Mouse (Mus musculus): Measurements from ENCODE around the gene Dock7. TPM values are rescaled to one million over a fixed set of nuclear protein-coding genes. Genes with fewer than 3 reads are reported as not detected.

Dock7 gene
- polyA plus RNA-seq (2015; fragmentation: Nextera tagmentation; extraction: Ambion mirVana) = 73.6 and 84.8 TPM in 2 replicates

DNA sequence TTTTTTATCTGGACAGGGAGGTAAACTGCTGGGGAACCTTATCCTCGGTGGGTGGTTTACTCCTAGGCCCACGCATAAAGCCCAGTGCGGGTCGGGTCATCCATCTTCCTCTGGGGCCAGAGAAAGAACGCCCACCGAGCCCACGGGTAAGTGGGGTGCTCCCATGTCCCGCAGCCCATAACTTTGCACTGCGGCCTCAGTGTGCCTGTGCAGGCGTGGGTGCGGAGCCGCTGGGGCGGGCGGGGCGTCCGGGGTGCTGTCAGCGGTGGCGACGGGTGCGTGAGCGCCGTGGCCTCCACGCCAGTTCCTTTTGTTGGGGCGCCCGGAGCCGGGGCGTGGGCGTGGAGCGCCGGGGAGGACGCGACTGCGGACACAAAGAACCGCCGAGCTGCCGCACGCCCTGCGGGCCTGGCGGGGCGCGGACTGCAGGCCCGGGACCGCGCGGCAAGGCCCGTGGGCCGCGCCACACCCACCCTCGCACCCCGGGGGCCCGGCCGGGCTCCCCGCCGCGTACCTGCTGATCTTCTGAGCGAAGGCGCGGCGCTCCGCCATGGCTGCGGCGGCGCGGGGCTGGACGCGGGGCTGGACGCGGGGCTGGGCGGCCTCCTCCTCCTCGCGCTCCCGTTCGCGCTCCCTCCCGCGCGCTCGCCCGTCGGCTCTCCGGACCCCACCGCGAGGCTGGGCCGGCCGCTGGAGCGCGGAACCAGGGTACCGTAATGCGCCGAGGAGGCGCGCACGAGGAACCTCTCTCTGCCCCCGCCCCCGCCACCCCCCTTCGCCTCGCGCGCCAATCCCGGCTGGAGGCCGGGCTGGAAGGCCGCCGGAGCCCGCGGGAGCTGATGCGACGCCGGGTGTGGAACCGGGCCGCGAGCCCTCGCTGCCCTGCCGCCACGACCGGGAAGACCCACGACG, at the start of gene Dock7:
TSS of gene Dock7 (minus strand) at position 705 of the 912 bp plus-strand sequence.
- Histone ChIP-seq H3K4me2 (peak within 1 kb of the TSS; percentile 60), H3K9ac (peak within 1 kb of the TSS; percentile 99), H3K4me1 (replicated peaks) (peaks cover 52% of the 10 kb centered on the region), H3K36me3 (no peaks in the 10 kb centered on the region), H3K27ac (peak within 1 kb of the TSS; percentile 96), H3K9me3 (no peaks in the 10 kb centered on the region), H3K4me3 (peak within 1 kb of the TSS; percentile 95), H3K27me3 (no peaks in the 10 kb centered on the region)
- ATAC-seq (ENCODE audit: low FRiP score) = peak; percentile 95
- WGBS = under 1% methylated on average over 82 of the region's 117 CpGs

DNA sequence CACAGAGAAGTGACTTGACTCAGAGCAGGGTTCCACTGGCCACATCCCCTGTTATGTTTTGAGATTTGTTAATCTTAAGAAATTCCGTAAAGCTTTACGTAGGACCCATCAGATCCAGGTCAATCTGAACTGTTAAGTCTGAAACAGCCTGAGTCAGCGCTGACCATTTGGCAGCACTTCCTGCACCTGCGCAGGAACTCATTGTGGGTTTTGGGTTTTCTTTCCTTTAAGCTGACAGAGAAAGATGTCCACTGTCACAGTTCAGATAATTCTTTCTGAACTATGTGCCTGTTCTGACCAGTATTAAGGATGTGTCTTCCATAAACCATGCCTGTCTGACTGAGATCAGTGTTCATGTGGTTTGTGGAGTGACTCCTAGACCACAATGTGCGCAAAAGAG, 48.2 kb upstream of the Dock7 start:
- WGBS = 94% methylated on average over 5 of the region's 5 CpGs
- no peak for ATAC-seq (ENCODE audit: low FRiP score)
- H3K9ac ChIP-seq = no peak overlapping the region

DNA sequence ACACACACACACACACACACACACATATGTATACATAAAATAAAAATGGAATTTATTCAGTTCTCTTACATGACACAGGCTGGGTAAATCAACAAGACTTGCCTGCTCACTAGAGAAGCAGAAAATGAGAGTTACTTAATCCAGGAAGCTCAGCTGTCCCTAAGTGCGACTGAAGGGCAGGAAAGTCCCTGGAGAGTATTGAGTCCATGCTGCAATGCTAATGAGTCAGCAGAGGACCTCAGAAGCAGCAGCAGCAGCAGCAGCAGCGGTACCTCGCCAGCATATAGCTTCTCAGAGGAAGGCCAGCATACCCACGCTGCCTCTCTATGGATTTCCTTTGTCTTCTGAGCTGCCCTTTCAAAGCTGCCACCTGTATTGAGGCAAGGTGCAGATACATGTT, 42.8 kb upstream of the Dock7 start:
- WGBS = 10% methylated on average over 4 of the region's 4 CpGs
- H3K9ac ChIP-seq = no peak overlapping the region
- ATAC-seq (ENCODE audit: low FRiP score) = no peak

More for the DNA sequence above, 48.2 kb upstream of the Dock7 start:
- H3K4me1 ChIP-seq (replicated peaks) = no peaks in the 10 kb centered on the region
- peaks cover 10% of the 10 kb centered on the region; the same call in 1 of the 2 replicates for H3K27me3 ChIP-seq
- H3K27ac ChIP-seq = no peak overlapping the region
- no peaks in the 10 kb centered on the region for H3K9me3 ChIP-seq
- no peak overlapping the region for H3K4me3 ChIP-seq
- H3K4me2 ChIP-seq = no peak overlapping the region
- H3K36me3 ChIP-seq = no peaks in the 10 kb centered on the region

DNA sequence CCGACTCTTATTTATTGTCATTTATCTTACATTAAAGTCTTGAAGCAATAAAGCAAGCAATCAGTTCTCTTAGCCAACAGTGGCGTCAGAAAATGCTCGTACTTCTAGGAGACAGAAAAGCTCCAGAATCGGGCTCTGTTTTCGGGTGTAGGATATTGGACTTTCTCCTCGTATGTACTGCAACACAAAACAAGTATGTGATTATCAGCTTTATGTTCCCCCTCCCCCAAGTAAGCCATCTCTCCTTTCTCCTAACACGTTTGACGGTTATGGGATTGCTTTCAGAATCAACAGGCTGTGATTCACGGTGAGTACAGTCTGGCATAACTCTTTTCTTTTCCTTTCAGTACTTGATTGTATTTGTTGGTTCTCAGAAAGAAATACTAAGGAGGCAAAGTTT, 42.3 kb upstream of the Dock7 start:
- Histone ChIP-seq H3K27me3 (peaks cover 40% of the 10 kb centered on the region), H3K4me1 (replicated peaks) (peaks cover 7% of the 10 kb centered on the region), H3K27ac (no peak overlapping the region), H3K4me3 (no peak overlapping the region), H3K9ac (no peak overlapping the region), H3K4me2 (no peak overlapping the region), H3K36me3 (no peaks in the 10 kb centered on the region), H3K9me3 (no peaks in the 10 kb centered on the region)
- 58% methylated on average over 9 of the region's 9 CpGs for WGBS
- ATAC-seq (ENCODE audit: low FRiP score) = no peak

More for the DNA sequence above, 42.8 kb upstream of the Dock7 start:
- Histone ChIP-seq H3K36me3 (no peaks in the 10 kb centered on the region), H3K4me3 (no peak overlapping the region), H3K4me2 (no peak overlapping the region), H3K27ac (no peak overlapping the region), H3K4me1 (replicated peaks) (peaks cover 7% of the 10 kb centered on the region), H3K27me3 (peaks cover 38% of the 10 kb centered on the region), H3K9me3 (no peaks in the 10 kb centered on the region)

DNA sequence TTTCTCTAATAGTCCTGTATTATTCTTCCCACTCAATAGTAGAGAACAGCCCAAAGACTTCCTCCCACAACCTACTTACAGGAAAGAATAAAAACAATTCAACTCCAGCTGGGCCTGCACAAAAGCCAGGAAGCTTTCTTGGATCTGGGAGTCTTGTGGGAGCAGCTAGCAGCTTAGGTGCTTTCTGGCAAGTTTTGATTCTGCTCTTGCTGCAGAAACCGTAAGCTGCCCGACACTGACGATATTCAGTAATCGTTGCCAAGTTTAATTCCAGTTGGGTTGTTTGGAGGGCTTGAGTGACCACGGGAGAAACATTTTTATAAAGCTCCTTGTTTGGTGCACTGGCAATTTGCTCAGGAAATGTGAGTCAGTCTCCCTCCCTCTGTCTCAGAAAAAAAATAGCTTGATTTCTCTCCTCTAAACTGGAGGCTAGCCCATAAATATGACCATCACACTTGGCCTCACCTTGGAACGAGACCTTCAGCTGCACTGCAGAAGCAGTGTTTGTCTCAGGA, 40.8 kb upstream of the Dock7 start:
- Histone ChIP-seq H3K4me2 (no peak overlapping the region), H3K9ac (no peak overlapping the region), H3K4me3 (no peak overlapping the region), H3K27me3 (peaks cover 40% of the 10 kb centered on the region), H3K27ac (no peak overlapping the region), H3K9me3 (no peaks in the 10 kb centered on the region), H3K36me3 (no peaks in the 10 kb centered on the region), H3K4me1 (replicated peaks) (peaks cover 7% of the 10 kb centered on the region)
- 8% methylated on average over 6 of the region's 6 CpGs for whole genome bisulfite sequencing
- ATAC-seq (ENCODE audit: low FRiP score) = no peak

DNA sequence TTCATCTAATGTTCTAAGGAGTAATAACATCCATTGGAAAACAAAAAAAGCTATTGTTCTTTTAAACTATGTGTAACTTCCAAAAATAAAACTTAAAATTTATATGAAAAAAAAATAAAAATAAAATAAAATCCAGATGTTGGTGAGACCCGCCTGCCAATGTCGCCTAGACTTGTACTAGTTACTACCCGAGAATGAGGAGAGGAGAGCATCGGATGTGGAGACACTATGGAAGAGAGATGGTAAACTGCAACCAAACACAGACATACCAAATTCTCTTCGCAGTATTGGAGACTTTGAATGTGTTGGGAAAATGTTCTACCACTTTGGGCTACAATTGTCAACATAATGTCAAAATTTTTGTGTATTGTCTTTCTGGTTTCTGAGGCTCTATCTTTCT, 40.2 kb upstream of the Dock7 start:
- H3K9ac ChIP-seq = no peak overlapping the region
- no peak overlapping the region for H3K4me2 ChIP-seq
- H3K4me3 ChIP-seq = no peak overlapping the region
- no peaks in the 10 kb centered on the region for H3K9me3 ChIP-seq
- peaks cover 7% of the 10 kb centered on the region for H3K4me1 ChIP-seq (replicated peaks)
- 27% methylated on average over 5 of the region's 5 CpGs for WGBS
- no peak for ATAC-seq (ENCODE audit: low FRiP score)
- H3K36me3 ChIP-seq = no peaks in the 10 kb centered on the region
- H3K27ac ChIP-seq = no peak overlapping the region
- peaks cover 36% of the 10 kb centered on the region for H3K27me3 ChIP-seq

DNA sequence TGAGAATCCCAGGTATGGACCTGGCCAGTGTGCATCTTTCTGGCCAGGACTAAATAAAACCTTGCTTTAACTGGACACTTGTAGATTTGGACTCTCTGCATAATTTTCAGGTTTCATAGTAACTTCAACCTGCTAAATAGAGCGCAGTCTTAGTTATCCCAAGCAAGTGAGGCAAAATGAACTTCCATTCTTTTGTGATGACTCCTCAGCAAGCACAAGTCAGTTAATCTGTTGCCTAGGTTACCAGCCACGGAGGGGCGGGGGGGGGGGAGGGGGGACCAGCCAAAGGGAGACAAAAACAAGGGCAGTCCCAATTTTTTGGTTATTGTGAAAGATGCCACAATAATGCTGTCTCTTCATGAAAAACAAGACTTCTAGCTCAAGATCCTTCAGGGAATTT, 39.7 kb upstream of the Dock7 start:
- Histone ChIP-seq H3K36me3 (no peaks in the 10 kb centered on the region), H3K4me1 (replicated peaks) (peaks cover 7% of the 10 kb centered on the region), H3K9me3 (no peaks in the 10 kb centered on the region), H3K9ac (no peak overlapping the region), H3K27ac (no peak overlapping the region), H3K27me3 (peaks cover 34% of the 10 kb centered on the region), H3K4me2 (no peak overlapping the region), H3K4me3 (no peak overlapping the region)
- ATAC-seq (ENCODE audit: low FRiP score) = no peak
- WGBS = 7% methylated on average over 3 of the region's 3 CpGs

DNA sequence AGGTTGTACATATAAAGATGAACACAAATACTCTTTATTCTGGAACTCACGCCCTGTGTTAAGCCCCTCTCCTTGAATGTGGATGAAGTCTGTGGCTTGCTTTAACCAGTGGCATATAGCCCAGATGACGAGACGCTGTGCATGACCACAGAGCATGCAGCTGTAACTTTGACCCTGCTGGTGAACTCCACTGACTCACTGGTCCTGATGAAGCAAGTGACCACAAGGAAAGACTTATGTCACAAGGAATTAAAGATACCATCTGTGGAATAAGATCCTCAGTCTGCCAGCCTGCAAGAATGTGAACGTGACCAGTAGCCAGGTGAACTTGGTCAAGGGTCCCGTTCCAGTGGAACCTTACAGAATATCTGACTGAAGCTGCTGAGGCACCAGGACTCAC, 37.8 kb upstream of the Dock7 start:
- ATAC-seq (ENCODE audit: low FRiP score) = no peak
- no peak overlapping the region for H3K4me2 ChIP-seq
- H3K27me3 ChIP-seq = peaks cover 30% of the 10 kb centered on the region
- H3K9ac ChIP-seq = no peak overlapping the region
- WGBS = 93% methylated on average over 5 of the region's 5 CpGs
- H3K9me3 ChIP-seq = no peaks in the 10 kb centered on the region
- no peaks in the 10 kb centered on the region for H3K36me3 ChIP-seq
- H3K4me3 ChIP-seq = no peak overlapping the region
- no peak overlapping the region for H3K27ac ChIP-seq
- peaks cover 5% of the 10 kb centered on the region for H3K4me1 ChIP-seq (replicated peaks)

DNA sequence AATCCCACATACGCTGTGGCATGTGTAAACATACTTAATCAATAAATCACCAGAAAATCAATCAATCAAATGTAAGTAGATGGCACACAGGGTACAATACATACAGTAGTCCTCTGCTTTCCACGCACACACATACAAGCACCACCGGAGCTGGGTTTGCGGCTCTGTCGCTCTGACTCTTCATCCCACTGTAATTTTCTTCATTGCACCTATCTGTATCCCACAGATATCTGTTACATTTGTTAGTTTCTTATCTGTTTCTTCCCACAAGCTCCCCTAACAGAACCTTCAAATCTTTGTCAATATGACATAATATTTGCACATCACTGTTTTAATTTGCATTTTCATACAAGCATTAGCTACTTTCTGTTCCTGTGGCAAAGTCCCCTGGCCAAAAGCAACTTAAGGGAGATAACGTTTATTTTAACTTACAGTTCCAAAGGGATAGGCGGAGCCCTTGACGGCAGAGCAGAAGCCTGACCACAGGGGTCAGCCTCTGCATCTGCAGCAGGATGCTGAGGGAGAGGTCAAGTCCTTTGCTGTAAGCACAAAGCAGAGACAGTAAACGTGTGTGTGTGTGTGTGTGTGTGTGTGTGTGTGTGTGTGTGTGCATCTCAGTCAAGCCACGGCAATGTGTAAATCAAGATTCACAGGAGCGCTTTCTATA, 36.1 kb upstream of the Dock7 start:
- Histone ChIP-seq H3K4me1 (replicated peaks) (peaks cover 4% of the 10 kb centered on the region; the same call in 1 of the 2 replicates), H3K9me3 (no peaks in the 10 kb centered on the region), H3K4me3 (no peak overlapping the region), H3K27ac (no peak overlapping the region), H3K9ac (no peak overlapping the region), H3K36me3 (no peaks in the 10 kb centered on the region), H3K4me2 (no peak overlapping the region), H3K27me3 (peaks cover 18% of the 10 kb centered on the region)
- 62% methylated on average over 11 of the region's 11 CpGs for WGBS
- no peak for ATAC-seq (ENCODE audit: low FRiP score)

DNA sequence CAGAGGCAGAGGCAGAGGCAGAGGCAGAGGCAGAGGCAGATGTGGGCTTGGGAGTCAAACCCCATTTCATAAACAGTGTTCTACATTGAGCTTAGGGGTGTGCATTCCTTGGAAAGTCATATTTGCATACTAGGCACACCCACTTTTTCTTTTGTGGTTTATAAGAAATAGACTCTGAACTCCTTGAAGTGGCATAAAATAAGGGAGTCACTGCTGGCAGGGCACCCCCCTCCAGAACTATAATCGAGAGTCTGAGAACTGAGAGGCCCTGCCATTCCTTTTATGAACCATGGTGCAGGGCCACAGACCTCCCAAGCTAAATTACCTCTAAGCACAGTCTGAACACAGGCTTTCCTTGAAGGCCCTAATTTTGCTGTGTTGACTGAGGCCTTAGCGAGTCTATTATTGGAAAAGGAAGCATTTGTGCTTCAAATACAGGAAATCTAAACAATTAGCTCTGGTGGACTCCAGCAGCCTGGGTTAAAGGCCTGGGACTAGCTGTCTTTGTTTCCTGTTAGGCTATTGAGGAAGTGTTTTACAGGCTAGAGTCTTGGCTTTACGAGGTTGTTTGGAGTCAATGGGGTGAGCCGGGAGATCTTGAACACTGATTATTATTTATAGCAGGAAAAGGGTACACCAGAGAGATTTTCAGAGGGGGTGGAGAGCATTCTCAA, 31.3 kb upstream of the Dock7 start:
- H3K27ac ChIP-seq = no peak overlapping the region
- H3K4me1 ChIP-seq (replicated peaks) = no peaks in the 10 kb centered on the region
- no peaks in the 10 kb centered on the region for H3K9me3 ChIP-seq
- no peaks in the 10 kb centered on the region for H3K36me3 ChIP-seq
- 0 out of 2 replicates have a peak, but pooled peaks cover 4% of the 10 kb centered on the region for H3K27me3 ChIP-seq
- H3K4me3 ChIP-seq = no peak overlapping the region
- H3K9ac ChIP-seq = no peak overlapping the region
- no peak for ATAC-seq (ENCODE audit: low FRiP score)
- H3K4me2 ChIP-seq = no peak overlapping the region
- 42% methylated on average over 4 of the region's 4 CpGs for WGBS

DNA sequence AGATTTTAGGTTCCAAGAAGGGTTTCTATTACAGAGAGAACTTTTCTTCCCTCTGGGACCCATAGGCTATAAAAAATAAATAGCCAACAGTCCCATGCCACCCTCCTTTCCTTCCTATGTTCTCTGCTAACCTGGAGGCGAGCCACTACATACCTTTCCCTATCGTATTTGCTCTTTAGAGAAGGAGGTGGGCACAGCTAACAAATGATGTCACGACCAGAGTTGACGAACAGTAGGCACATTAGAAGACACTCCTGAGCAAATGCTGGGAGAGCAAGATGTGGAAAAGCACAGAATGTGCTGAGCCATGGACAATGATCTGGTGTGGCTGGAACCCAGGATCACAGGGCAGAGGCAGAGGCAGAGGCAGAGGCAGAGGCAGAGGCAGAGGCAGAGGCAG, 30.7 kb upstream of the Dock7 start:
- WGBS = 90% methylated on average over 4 of the region's 4 CpGs
- Histone ChIP-seq H3K9ac (no peak overlapping the region), H3K27ac (no peak overlapping the region), H3K27me3 (0 out of 2 replicates have a peak, but pooled peaks cover 4% of the 10 kb centered on the region), H3K4me1 (replicated peaks) (no peaks in the 10 kb centered on the region), H3K4me2 (no peak overlapping the region), H3K9me3 (no peaks in the 10 kb centered on the region), H3K4me3 (no peak overlapping the region), H3K36me3 (no peaks in the 10 kb centered on the region)
- ATAC-seq (ENCODE audit: low FRiP score) = no peak

DNA sequence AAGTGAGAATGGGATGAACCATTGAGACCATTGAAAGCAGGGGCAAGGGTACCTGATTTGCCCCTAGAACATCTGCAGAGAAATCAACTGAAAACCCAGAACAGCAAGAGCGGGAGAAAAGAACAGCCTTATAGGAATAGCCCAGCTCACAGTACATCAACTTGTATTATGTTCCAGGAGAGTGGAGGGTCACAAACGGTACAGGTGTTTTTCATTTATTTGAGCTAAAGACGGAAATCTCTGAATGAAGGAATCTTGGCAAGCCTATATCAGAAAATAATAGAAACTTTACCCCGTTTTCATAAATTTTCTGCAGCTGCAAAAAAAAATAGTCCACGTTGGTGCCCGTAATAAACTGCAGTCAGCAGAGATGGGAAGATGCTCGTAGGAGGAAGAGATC, 22.6 kb upstream of the Dock7 start:
- Histone ChIP-seq H3K27ac (no peak overlapping the region), H3K4me3 (no peak overlapping the region), H3K4me1 (replicated peaks) (no peaks in the 10 kb centered on the region), H3K9me3 (no peaks in the 10 kb centered on the region), H3K27me3 (no peaks in the 10 kb centered on the region), H3K4me2 (no peak overlapping the region), H3K36me3 (no peaks in the 10 kb centered on the region), H3K9ac (no peak overlapping the region)
- ATAC-seq (ENCODE audit: low FRiP score) = no peak
- WGBS = 88% methylated on average over 7 of the region's 7 CpGs

All from hindbrain, embryonic 13.5 days (tissue).